Mouse (Mus musculus): ENCODE measurements around the gene Sema6c.

DNA sequence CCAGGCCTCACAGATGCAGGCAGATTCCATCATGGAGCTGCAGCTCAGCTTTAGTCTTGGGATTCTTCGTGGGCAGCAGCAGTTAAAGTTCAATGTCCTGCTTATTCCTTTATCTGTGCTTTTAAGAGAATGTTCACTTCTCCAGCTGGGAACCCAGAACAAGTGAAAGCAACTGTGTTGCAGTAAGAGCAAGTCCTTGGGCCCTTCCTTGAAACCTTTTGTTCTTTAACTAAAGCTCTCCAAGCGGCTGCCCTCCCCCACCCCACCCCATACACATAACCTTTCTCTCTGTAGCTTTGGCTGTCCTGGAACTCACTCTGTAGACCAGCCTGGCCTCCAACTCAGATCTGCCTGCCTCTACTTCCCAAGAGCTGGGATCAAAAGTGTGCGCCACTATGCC lies 16.2 kb downstream of the Sema6c start:
- no peak for TF ChIP-seq CTCF (IDR thresholded peaks at IDR 0.05; ENCODE audit: borderline replicate concordance, extremely low read depth, insufficient read depth, insufficient read length)
- TF ChIP-seq POLR2A (IDR thresholded peaks at IDR 0.05; ENCODE audit: borderline replicate concordance, extremely low read depth, insufficient read depth, insufficient read length, poor library complexity, severe bottlenecking): no peak

All from brain, embryonic 14.5 days (tissue).